Mouse (Mus musculus) forebrain, embryonic 16.5 days (tissue): ENCODE measurements around the gene Phf23. TPM values are rescaled to one million over a fixed set of nuclear protein-coding genes. Genes with fewer than 3 reads are reported as not detected.

ENCODE experiments used
- ATAC-seq: fragments of 200-750 bp; cut with Nextera tagmentation; 2 replicates; pipeline ENCODE4 v1.8.0; 2017; ENCODE audit warnings: mild to moderate bottlenecking, moderate library complexity
- H3K27ac ChIP-seq: fragments of 300-500 bp; sonication (generic); 2 replicates; pipeline ENCODE4 v1.5.1; 2014; ENCODE audit warnings: low read length, control low read depth
- H3K27me3 ChIP-seq: fragments of 300-500 bp; sonication (generic); replicated peaks from 2 replicates; pipeline ENCODE4 v1.6.1; 2014; ENCODE audit warnings: low read length; ENCODE audit not compliant: control insufficient read depth, insufficient read depth
- H3K36me3 ChIP-seq: fragments of 300-500 bp; sonication (generic); 2 replicates; pipeline ENCODE4 v1.6.1; 2014; ENCODE audit not compliant: control insufficient read depth, insufficient read depth
- H3K4me1 ChIP-seq: fragments of 300-500 bp; sonication (generic); replicated peaks from 2 replicates; pipeline ENCODE4 v1.6.1; 2014; ENCODE audit warnings: low read length; ENCODE audit not compliant: control insufficient read depth, insufficient read depth
- H3K4me2 ChIP-seq: fragments of 300-500 bp; sonication (generic); 2 replicates; pipeline ENCODE4 v1.6.1; 2014; ENCODE audit warnings: mild to moderate bottlenecking, low read length, control low read depth
- H3K4me3 ChIP-seq: fragments of 300-500 bp; sonication (generic); replicated peaks from 2 replicates; pipeline ENCODE4 v1.5.1; 2014; ENCODE audit warnings: mild to moderate bottlenecking, low read length, control low read depth
- H3K9ac ChIP-seq: fragments of 300-500 bp; sonication (generic); replicated peaks from 2 replicates; pipeline ENCODE4 v1.6.1; 2014; ENCODE audit warnings: low read depth, low read length, control low read depth
- H3K9me3 ChIP-seq: fragments of 300-500 bp; sonication (generic); 2 replicates; pipeline ENCODE4 v1.6.1; 2016; ENCODE audit warnings: low read length; ENCODE audit not compliant: control insufficient read depth
- WGBS: fragments of 180-500 bp; shearing (Covaris S2); extraction: QIAGEN DNeasy Blood & Tissue Kit; methylation state at CpG from one replicate; pipeline ENCODE4 v1.1.7; 2014; 5-methylcytosine and 5-hydroxymethylcytosine counted together
- polyA plus RNA-seq: library from polyadenylated mRNA; unstranded; fragments of >200 nt; fragmentation: Nextera tagmentation; extraction: Ambion mirVana; gene quantifications from 2 replicates; pipeline ENCODE4 v1.2.1, GENCODE M21; 2015

Phf23 gene
- 63.7 and 66.8 TPM in 2 replicates for polyA plus RNA-seq

GRCm38 (mm10) chr11:69995391-69995960 is at the start of gene Phf23:
TSS of gene Phf23 (plus strand) at chr11:69995777.
- peak; percentile 89 for ATAC-seq
- Histone ChIP-seq H3K27me3 (no peaks in the 10 kb centered on the region), H3K9ac (peak within 1 kb of the TSS; percentile 74), H3K4me1 (peaks cover 30% of the 10 kb centered on the region), H3K4me3 (peak within 1 kb of the TSS; percentile 71), H3K36me3 (peaks cover 19% of the 10 kb centered on the region), H3K27ac (peak within 1 kb of the TSS; percentile 80), H3K4me2 (peak within 1 kb of the TSS; percentile 63), H3K9me3 (no peaks in the 10 kb centered on the region)
- WGBS: 0% methylated on average over 34 of the region's 36 CpGs

DNA sequence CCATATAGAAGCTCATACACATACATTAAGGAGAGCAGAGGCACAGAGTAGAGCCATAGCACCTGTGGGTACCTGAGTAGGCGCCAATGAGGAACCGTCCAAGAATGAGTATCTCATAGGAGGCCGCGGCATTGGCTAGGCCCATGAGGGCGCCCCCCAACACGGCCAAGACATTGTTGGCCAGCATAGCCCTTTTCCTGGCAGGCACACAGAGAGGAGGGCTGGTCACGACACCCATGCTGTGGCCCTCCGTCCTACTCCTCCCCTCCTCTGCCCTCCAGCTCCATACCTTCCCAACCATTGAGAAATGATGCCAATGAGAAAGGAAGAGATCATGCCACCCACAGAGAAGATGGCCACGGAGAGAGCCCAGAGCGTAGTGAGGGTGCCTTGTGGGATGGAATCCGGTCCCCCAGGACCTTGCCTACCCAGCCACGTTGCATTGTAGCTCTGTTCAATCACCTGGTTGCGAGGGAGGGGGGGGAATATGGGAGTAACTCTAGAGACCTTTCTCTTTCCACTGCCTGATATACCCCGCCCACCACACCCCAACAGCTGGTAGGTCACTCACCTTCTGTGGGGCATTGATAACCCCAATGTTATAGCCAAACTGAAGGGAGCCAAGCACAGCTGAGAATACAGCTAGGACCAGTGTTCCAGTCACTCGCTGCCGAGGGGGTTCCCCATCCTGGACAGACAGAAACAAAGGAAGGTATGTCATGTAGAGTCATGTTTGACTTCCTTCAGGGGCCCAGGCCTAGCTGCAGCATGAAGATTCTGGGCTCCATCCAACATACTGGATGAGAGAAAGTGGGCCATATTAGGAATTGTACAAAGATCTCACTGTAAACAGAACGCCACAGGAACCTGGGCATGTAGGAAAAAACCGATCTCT is 49.3 kb upstream of the Phf23 start:
- Histone ChIP-seq H3K9ac (no peak overlapping the region), H3K9me3 (no peaks in the 10 kb centered on the region), H3K27ac (no peak overlapping the region), H3K4me3 (no peak overlapping the region), H3K36me3 (no peaks in the 10 kb centered on the region), H3K4me2 (no peak overlapping the region), H3K4me1 (peaks cover 17% of the 10 kb centered on the region), H3K27me3 (no peaks in the 10 kb centered on the region)
- WGBS: 91% methylated on average over 18 of the region's 18 CpGs
- ATAC-seq: no peak

DNA sequence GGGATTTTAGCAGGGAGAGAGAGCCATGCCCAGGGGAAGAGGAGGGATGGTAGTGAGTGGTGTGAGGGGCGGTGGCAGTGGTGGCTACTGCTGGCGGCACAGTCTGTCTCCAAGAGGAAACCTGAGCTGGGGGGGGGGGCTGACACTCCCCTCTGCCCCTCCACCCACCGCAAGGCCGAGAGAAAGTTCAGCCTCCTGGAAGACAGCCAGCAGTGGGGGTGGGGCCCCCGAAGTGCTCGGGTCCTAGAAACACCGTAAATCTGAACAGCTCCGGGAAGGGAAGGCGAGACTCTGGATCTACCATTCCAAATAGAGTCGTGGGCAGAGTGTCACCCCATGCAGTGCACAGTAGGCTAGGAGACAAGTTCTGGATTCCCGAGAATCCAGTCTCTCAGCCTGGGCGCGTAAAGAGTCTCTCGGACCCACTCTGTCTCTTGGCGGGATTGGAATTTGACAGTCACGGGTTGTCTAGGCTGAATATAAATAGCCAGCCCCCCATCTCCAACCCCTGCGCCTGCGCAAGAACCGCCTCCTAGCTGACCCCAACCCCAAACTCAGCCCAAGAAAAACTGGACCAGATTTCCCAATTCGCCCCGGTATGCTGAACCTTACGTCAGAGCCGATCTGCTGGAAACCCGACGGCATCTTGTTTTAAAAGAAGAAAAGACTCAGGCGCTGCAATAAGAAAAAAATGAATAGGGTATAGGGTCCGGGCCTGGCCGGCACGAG is 48.1 kb upstream of the Phf23 start:
- 2% methylated on average over 29 of the region's 29 CpGs for WGBS
- no peaks in the 10 kb centered on the region for H3K9me3 ChIP-seq
- ATAC-seq: peak; percentile 49

DNA sequence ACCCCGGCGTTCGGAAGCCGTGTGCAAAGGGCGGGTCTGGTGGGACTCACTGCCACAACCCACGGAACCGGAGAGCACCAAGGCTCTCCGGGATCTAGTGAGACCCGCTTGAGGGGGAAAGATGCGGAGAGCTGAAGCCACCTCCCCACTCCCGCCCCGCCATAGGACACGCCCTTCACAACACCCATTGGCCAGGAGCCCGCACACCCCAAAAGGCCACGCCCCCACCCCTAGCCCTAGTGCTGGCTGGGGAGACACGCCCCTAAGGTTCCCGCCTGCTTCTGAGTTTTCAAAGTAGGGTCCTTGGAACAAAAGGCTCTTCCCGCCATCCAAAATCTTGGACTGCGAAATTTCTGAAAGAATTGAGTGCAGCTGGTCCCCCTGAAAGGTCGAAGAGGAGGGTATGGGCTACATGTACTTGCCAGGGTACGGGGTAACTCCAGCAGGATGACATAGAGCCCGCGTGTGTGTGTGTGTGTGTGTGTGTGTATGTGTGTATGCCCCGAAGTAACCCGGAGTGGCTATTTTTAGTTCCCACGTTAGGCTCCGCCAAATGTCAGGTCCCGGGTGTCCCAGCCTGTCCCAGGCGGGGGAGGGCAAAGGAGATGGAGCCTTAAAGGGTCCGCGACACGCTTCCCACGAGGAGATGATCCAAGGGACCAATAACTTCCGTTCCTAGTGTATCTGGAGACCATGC is 47.4 kb upstream of the Phf23 start, which contains the start of gene Slc2a4:
Gene Slc2a4 (minus strand): TSS at position 123 of the 697 bp plus-strand sequence.
- no peaks in the 10 kb centered on the region for H3K27me3 ChIP-seq
- peak within 1 kb of the TSS; percentile 55; the same call in 1 of the 2 replicates for H3K27ac ChIP-seq
- H3K4me2 ChIP-seq: peak within 1 kb of the TSS; percentile 61
- H3K4me1 ChIP-seq: peaks cover 17% of the 10 kb centered on the region
- H3K9ac ChIP-seq: peak within 1 kb of the TSS; percentile 53
- H3K36me3 ChIP-seq: no peaks in the 10 kb centered on the region
- H3K9me3 ChIP-seq: no peaks in the 10 kb centered on the region
- peak; percentile 95 for ATAC-seq
- WGBS: under 1% methylated on average over 34 of the region's 34 CpGs
- H3K4me3 ChIP-seq: peak within 1 kb of the TSS; percentile 53

More for the DNA sequence above, 48.1 kb upstream of the Phf23 start:
- H3K27ac ChIP-seq: peak overlapping the region; percentile 16; the same call in 1 of the 2 replicates
- H3K4me3 ChIP-seq: peak overlapping the region; percentile 53
- H3K9ac ChIP-seq: peak overlapping the region; percentile 53
- H3K4me1 ChIP-seq: peaks cover 17% of the 10 kb centered on the region
- no peaks in the 10 kb centered on the region for H3K36me3 ChIP-seq
- peak overlapping the region; percentile 61 for H3K4me2 ChIP-seq
- no peaks in the 10 kb centered on the region for H3K27me3 ChIP-seq

DNA sequence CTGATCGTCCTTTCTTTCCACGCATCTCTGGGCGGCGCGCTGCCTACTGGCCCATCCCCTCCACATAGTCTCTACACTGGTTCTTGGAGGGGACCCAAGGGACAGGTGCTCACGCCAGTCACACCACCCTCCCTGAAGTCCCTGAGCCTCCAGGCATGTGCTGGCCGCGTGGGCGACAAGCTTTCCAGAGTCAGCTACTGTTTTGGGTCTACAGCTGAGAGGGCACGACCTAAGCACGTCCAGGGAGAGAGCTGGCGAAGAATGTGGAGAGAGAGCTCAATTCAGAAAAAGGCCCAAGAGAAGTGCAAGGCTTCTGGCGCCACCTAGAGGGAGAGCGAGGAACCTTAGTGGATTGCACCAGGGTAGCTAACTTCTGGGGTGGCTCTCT is 46.8 kb upstream of the Phf23 start:
- WGBS: 0% methylated on average over 14 of the region's 14 CpGs
- Histone ChIP-seq H3K36me3 (no peaks in the 10 kb centered on the region), H3K4me3 (peak overlapping the region; percentile 53), H3K9ac (no peak overlapping the region; the same call in 1 of the 2 replicates), H3K9me3 (no peaks in the 10 kb centered on the region), H3K4me1 (peaks cover 17% of the 10 kb centered on the region), H3K27me3 (no peaks in the 10 kb centered on the region), H3K4me2 (peak overlapping the region; percentile 61), H3K27ac (peak overlapping the region; percentile 55; the same call in 1 of the 2 replicates)
- peak; percentile 60 for ATAC-seq

DNA sequence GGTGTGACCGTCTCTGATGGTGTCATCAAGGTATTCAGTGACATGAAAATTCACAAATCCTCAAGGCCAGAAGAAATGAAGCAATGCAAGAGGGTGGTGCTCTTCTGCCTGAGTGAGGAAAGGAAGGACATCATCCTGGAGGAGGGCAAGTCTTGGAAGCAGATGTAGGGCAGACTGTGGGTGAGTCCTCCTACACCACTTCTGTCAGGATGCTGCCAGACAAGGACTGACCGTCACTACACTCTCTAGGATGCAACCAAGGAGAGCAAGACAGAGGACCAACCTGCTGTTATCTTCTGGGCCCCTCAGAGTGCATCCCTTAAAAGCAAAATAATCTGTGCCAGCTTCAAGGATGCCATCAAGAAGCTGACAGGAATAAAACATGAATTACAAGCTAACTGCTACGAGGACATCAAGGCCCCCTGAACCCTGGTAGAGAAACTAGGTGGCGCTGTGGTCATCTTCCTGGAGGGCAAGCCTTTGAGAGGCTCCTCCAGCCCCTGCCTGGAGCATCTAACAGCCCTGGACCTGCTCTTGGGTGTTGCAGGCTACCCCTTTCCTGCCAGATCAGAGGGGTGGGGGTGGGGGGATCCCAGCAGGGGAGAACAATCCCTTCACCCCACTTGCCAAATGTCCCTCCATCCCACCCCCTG is 44.6 kb upstream of the Phf23 start:
- ATAC-seq: no peak
- Histone ChIP-seq H3K4me2 (no peak overlapping the region), H3K36me3 (no peaks in the 10 kb centered on the region), H3K4me3 (no peak overlapping the region), H3K9ac (no peak overlapping the region), H3K27ac (no peak overlapping the region), H3K27me3 (no peaks in the 10 kb centered on the region), H3K9me3 (no peaks in the 10 kb centered on the region), H3K4me1 (peaks cover 17% of the 10 kb centered on the region)
- WGBS: 45% methylated on average over 4 of the region's 4 CpGs

- no peaks in the 10 kb centered on the region for H3K27me3 ChIP-seq
- peaks cover 15% of the 10 kb centered on the region for H3K4me1 ChIP-seq
- 47% methylated on average over 1 of the region's 1 CpGs for WGBS
- no peaks in the 10 kb centered on the region for H3K36me3 ChIP-seq
- no peak for ATAC-seq
- H3K27ac ChIP-seq: no peak overlapping the region
- H3K4me3 ChIP-seq: no peak overlapping the region
- H3K9me3 ChIP-seq: no peaks in the 10 kb centered on the region
- no peak overlapping the region for H3K9ac ChIP-seq
- H3K4me2 ChIP-seq: no peak overlapping the region
Observed at GRCm38 (mm10) chr11:69952274-69952673, 43.3 kb upstream of the Phf23 start.

DNA sequence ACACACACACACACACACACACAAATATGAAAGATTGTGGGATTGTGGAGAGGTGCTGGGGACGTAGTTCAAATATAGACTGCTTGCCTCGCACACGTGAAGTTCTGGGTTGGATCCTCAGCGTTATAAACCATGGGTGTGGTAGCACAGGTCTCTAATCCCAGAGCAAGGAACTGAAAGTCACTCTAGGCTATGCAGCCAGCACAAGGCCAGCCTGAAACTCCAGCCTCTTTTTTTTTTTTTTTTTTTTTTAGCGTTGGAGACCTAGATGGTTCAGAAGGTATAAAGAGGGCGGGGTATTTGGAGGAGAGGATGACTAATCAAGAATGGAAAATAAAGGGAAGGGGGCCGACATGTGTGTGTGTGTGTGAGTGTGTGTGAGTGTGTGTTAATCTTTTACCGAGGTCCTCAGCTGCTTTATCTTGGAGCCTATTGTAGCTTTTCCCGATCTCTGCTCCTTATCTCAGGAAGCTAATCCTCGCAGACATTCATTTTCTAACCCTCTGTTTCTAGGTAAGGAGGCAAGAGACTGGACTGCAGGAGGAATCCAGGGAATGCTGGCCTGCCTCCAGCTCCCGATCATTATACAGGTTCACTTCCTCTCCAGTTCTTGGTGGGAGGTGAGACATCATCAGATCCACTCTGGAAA is 42.2 kb upstream of the Phf23 start:
- Histone ChIP-seq H3K4me1 (peaks cover 4% of the 10 kb centered on the region), H3K36me3 (no peaks in the 10 kb centered on the region), H3K9me3 (no peaks in the 10 kb centered on the region), H3K4me3 (no peak overlapping the region), H3K27ac (no peak overlapping the region), H3K9ac (no peak overlapping the region), H3K4me2 (no peak overlapping the region), H3K27me3 (no peaks in the 10 kb centered on the region)
- 71% methylated on average over 11 of the region's 11 CpGs for WGBS
- no peak for ATAC-seq
